Mouse (Mus musculus) central nervous system, embryonic 11.5 days (tissue): Measurements from ENCODE around the gene A230050P20Rik. TPM values are rescaled to one million over a fixed set of nuclear protein-coding genes. Genes with fewer than 3 reads are reported as not detected.

Experiments
- polyA plus RNA-seq: library from polyadenylated mRNA; depleted of rRNA; stranded (reverse); fragments of >200 nt; gene quantifications from 2 replicates; pipeline ENCODE4 v1.2.3, GENCODE M21; 2012; rRNA removed

A230050P20Rik gene
- 3.6 and 3.9 TPM in 2 replicates for polyA plus RNA-seq

GRCm38 (mm10) chr9:20868448-20869001 lies at the start of gene A230050P20Rik:
TSS of gene A230050P20Rik (plus strand) at chr9:20868642.

GRCm38 (mm10) chr9:20879097-20879792 lies 10.8 kb downstream of the A230050P20Rik start, which contains the start of gene Angptl6:
TSS of gene Angptl6 (minus strand) at chr9:20879727.

GRCm38 (mm10) chr9:20887704-20888385 lies 19.4 kb downstream of the A230050P20Rik start, which contains the start of gene Ppan:
TSS of gene Ppan (plus strand) at chr9:20888175.

GRCm38 (mm10) chr9:20898511-20899073 lies 30.1 kb downstream of the A230050P20Rik start, which contains the start of gene Eif3g:
TSS of gene Eif3g (minus strand) at chr9:20898623.

Other genes with a start within 250 kb of the A230050P20Rik start
- gene Ubl5, start 225.8 kb upstream of the A230050P20Rik start, polyA plus RNA-seq: 356 and 496 TPM in 2 replicates
- gene Fbxl12, start 223.9 kb upstream of the A230050P20Rik start, polyA plus RNA-seq: 23.0 and 30.5 TPM in 2 replicates
- 21.5 and 33.5 TPM in 2 replicates for gene Pin1, start 216.5 kb upstream of the A230050P20Rik start, polyA plus RNA-seq
- 11.8 and 21.4 TPM in 2 replicates for gene Olfm2, start 122.3 kb upstream of the A230050P20Rik start, polyA plus RNA-seq
- gene Col5a3, start 53.6 kb upstream of the A230050P20Rik start, polyA plus RNA-seq: 0.58 and 0.86 TPM in 2 replicates
- not detected in 2 replicates for gene Rdh8, start 50.1 kb upstream of the A230050P20Rik start, polyA plus RNA-seq
- 3.7 and 4.7 TPM in 2 replicates for gene Angptl6, start 11.1 kb downstream of the A230050P20Rik start, polyA plus RNA-seq
- gene Ppan, start 19.5 kb downstream of the A230050P20Rik start, polyA plus RNA-seq: 93.6 and 97.4 TPM in 2 replicates
- 194 and 216 TPM in 2 replicates for gene Eif3g, start 30.0 kb downstream of the A230050P20Rik start, polyA plus RNA-seq
- gene Dnmt1, start 91.2 kb downstream of the A230050P20Rik start, polyA plus RNA-seq: 119 and 139 TPM in 2 replicates
- 5.4 and 14.5 TPM in 2 replicates for gene S1pr2, start 108.1 kb downstream of the A230050P20Rik start, polyA plus RNA-seq
- gene Mrpl4, start 134.1 kb downstream of the A230050P20Rik start, polyA plus RNA-seq: 54.5 and 78.4 TPM in 2 replicates
- gene Icam1, start 147.3 kb downstream of the A230050P20Rik start, polyA plus RNA-seq: 3.5 and 4.1 TPM in 2 replicates
- gene Icam4, start 160.7 kb downstream of the A230050P20Rik start, polyA plus RNA-seq: 4.4 and 5.4 TPM in 2 replicates
- gene Icam5, start 163.4 kb downstream of the A230050P20Rik start, polyA plus RNA-seq: 0.14 and 0.22 TPM in 2 replicates
- gene Zglp1, start 198.5 kb downstream of the A230050P20Rik start, polyA plus RNA-seq: 1.4 and 1.8 TPM in 2 replicates
- gene Gm49373, start 204.5 kb downstream of the A230050P20Rik start, polyA plus RNA-seq: 2.5 and 2.7 TPM in 2 replicates
- gene Fdx1l, start 205.0 kb downstream of the A230050P20Rik start, polyA plus RNA-seq: 61.0 and 83.1 TPM in 2 replicates
- 4.6 and 6.0 TPM in 2 replicates for gene Gm38431, start 223.4 kb downstream of the A230050P20Rik start, polyA plus RNA-seq
- gene Raver1, start 223.4 kb downstream of the A230050P20Rik start, polyA plus RNA-seq: 67.6 and 85.0 TPM in 2 replicates